Mouse (Mus musculus) Patski (cell line): ENCODE measurements around the gene Tfec. TPM values are rescaled to one million over a fixed set of nuclear protein-coding genes. Genes with fewer than 3 reads are reported as not detected.

Experiments used
- ATAC-seq: fragments of 100-300 bp; one replicate; pipeline ENCODE4 v1.8.0; 2021
- CTCF ChIA-PET: fragments of 350-600 bp; sonication (Branson Sonifier 250); formaldehyde crosslinking; loops from one replicate; lab custom pipeline; 2022; ENCODE audit warnings: inconsistent platforms; lab: Charles Lee
- POLR2A ChIA-PET: fragments of 350-600 bp; sonication (Branson Sonifier 250); formaldehyde crosslinking; loops from one replicate; lab custom pipeline; 2022; ENCODE audit warnings: antibody characterized with exemption, inconsistent platforms; lab: Charles Lee
- DNase-seq: peaks from one replicate; pipeline ENCODE4 v3.0.0-alpha.2; 2011; ENCODE audit warnings: low read depth, low spot score
- H3K27me3 ChIP-seq: fragments of 371-371 bp; one replicate; pipeline ENCODE4 v1.5.1; 2021
- CTCF ChIP-seq: fragments of 100-300 bp; IDR thresholded peaks from one replicate; pipeline ENCODE4 v1.5.1; 2021
- in situ Hi-C: fragments of 300-500 bp; cut with MboI; formaldehyde crosslinking; loops from 3 replicates; pipeline ENCODE4 v1.11.1; 2018; ENCODE audit warnings: low pct_unique_long_range_greater_than_20kb, mixed read lengths
- polyA plus RNA-seq: library from polyadenylated mRNA; unstranded; gene quantifications from one replicate; pipeline ENCODE4 v1.2.3, GENCODE M21; 2021

Tfec gene
- polyA plus RNA-seq, 1 experiment from 2014 or later, result not detected

DNA sequence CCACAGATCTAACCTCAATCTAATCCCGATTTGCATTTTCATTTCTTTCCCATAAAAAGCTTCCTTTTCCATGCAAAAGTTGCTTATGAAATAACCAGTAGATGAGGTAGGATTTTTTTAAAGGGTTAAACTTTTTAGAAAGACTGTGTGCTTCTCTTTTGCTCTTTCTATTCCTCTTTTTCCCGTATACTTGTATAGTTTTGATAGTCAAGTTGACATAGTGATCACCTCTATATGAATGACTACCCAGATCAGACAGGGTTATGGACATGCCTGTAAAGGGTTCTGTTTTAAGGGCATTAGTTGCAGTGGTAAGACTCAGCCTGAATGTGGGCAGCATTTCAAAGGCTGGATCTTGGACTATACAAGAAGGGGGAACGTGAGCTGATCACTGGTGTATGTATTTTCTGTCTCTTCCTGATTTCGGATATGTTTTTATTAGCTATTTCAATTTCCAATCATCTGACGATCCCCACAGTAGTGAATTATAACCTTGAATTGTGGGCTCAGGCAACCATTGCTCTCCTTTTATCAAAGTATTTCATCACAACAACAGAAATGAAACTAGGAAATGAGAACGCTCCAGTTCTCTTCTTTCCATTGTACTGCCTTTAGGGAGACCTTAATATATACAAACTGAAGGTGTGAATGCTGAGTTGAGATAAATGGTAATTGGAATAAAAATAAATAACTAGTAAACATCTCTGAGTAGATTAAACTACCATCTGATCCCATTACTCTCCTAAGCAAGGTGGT is 35.3 kb downstream of the Tfec start:
- peaks cover 24% of the 10 kb centered on the region for H3K27me3 ChIP-seq
- CTCF ChIA-PET, result interaction anchor here (1.6 kb wide), 1 partner anchor 11 kb away, joined by 3 read pairs; no protein-coding TSS in a partner anchor
- POLR2A ChIA-PET, result no interaction called here
- no peak for TF ChIP-seq CTCF
- ATAC-seq, result no peak
- no peak for DNase-seq
- in situ Hi-C loops, result no loop called here

DNA sequence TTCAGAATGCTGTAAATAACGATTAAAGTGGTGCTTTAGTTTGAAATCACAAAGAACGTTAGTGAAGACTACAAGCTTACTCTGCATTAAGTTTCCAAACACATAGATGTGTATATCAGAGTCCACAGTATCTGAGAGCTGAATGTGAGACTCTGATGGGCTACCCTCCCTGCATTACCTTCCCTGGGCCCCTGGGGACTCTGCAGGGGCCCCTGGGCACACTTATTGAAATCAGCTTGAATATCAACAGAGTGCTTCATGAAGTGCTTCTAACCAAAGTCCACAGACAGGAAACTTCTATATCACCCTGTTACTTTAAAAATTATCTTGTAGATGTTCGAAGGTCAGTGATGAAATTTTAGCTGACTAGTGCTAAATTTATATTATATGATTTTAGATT is 36.2 kb downstream of the Tfec start:
- DNase-seq (no peak), ATAC-seq (no peak)
- TF ChIP-seq CTCF, result no peak
- in situ Hi-C loops, result no loop called here
- peaks cover 21% of the 10 kb centered on the region for H3K27me3 ChIP-seq
- CTCF ChIA-PET, result interaction anchor here (1.6 kb wide), 1 partner anchor 12 kb away, joined by 3 read pairs; no protein-coding TSS in a partner anchor
- POLR2A ChIA-PET, result no interaction called here

DNA sequence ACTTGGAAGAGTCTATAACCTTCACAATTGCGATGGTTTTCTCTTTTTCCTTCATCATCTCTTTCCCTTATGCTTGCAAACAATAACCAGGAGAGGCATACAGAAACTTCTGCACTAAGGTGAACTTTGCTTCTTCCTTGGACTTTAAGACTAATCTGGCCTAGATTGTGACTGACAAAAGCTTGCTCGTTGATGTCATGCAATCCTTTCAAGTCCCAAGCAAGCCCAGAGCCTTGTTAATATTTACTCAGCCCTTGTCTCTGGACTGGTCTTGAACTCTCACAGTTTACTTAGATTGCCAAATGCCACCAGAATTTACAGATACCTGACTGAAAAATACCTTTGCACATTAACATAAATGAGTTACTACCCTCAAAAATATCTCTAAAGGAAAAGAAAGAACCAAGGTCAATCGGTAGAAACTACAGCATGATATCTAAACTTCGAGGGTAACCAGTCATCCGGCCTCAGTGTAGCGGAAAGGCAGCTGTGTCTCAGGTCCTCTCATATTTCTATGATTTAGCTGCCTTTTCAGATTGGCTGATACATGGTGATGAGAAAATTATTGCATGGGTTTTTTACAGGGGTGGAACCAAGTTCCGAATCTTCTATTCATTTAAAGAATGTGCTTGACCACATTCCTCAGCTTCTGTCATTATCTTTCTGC is 42.2 kb downstream of the Tfec start:
- no peak for DNase-seq
- in situ Hi-C loops, result no loop called here
- ATAC-seq, result no peak
- no peak for TF ChIP-seq CTCF
- ChIA-PET CTCF (no interaction called here), POLR2A (no interaction called here)
- H3K27me3 ChIP-seq, result peaks cover 24% of the 10 kb centered on the region

DNA sequence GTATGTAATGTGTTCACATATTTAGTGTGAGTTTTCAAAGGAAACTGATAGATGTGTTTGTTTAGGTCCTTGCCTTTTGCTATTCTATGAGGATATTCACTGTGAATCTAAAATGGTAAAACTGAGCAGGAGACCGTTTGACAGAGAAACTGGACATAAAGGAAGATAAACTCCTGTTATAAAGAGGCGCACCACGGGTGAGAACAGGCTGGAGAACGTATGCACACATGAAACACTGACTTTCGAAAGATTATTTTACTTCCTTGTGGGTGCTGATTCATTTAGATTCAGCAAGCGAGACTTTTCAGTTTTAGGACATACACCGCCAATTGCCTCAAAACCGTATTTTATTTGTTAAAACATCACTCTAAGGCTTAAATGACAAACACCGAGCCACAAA is 43.3 kb downstream of the Tfec start:
- DNase-seq (no peak), ATAC-seq (no peak)
- POLR2A ChIA-PET, result no interaction called here
- peaks cover 23% of the 10 kb centered on the region for H3K27me3 ChIP-seq
- in situ Hi-C loops, result no loop called here
- CTCF ChIA-PET, result no interaction called here
- no peak for TF ChIP-seq CTCF

DNA sequence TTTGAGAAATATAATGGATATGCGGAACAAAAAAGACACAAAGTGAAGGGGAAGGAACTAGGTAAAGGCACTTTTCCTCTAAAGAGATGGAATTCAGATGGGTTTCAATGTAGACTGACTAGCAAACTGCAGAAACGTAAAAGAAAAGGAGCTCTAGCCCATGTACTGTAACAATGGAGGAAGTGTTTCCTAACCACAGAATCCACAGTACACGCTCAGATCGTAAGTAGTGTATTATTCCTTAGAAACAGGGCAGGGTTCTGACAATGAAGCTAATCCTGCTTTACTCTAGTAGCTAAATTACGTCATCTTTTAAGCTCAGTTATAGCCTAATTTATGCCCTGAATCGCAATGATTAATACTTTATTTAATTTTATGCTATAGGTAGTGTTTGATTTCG is 51.7 kb downstream of the Tfec start:
- no peak for ATAC-seq
- in situ Hi-C loops, result no loop called here

DNA sequence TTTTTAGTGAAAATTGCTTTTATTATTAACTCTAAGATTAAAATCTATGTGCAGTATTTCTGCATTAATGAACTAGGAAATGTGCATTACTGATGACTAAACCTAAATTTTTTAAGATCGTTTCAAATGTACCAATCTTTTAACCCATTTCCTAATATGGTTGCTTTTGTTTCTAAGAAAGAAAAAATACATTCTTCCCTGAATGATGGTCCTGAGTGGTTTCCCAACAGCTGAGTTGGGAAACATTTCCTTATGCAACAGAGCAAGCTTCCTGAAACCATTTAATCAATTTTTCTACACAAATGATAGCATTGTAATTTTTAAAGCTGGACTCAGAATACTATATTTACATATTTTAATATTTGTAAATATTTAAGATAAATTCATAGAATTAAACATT is 62.6 kb downstream of the Tfec start:
- no peak for ATAC-seq
- no peak for TF ChIP-seq CTCF
- CTCF ChIA-PET, result no interaction called here
- POLR2A ChIA-PET, result no interaction called here
- in situ Hi-C loops, result no loop called here
- DNase-seq, result no peak
- H3K27me3 ChIP-seq, result peaks cover 35% of the 10 kb centered on the region

More for the DNA sequence above, 51.7 kb downstream of the Tfec start:
- ChIA-PET CTCF (no interaction called here), POLR2A (no interaction called here)
- TF ChIP-seq CTCF, result no peak
- peaks cover 14% of the 10 kb centered on the region for H3K27me3 ChIP-seq
- DNase-seq, result no peak

DNA sequence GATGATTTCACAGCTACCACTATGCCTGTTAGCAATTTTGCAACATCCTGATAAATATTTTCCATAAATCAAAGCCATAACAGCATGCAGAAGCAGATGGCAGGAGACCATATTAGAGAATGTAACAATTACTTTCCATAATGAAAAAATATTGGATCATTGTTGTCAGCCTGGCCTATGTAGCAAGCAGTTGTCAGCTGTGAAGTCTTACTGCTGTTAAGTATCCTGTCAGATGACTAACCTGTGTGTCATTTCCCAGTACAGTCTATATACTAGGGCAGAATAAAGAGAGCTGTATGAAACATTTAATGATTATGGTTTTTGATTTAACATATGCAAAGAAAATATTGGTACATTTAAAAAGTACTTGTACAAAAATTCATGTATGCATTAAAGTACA is 69.9 kb downstream of the Tfec start:
- in situ Hi-C loops, result no loop called here
- DNase-seq, result no peak
- H3K27me3 ChIP-seq, result peaks cover 56% of the 10 kb centered on the region
- TF ChIP-seq CTCF, result no peak
- ChIA-PET POLR2A (no interaction called here), CTCF (no interaction called here)
- ATAC-seq, result no peak

DNA sequence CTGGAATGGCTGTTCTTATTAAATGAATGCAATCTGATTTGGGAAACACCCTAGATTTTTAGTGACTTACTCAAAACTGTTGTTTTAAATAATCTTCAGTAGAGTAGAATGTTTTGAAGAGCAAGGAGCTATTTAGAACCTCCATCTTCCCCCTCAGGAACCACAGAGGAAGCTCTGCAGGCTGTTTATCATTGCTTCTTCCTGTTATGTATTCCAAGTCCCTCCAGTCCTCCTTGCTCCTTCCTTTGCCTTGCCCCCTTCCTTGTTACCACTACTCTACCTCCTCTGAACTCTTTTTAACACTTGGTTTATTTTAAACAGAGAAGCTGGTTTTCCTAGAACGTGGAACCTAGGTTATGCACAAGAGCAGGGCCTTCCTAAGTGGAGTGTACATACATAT is 76.3 kb downstream of the Tfec start:
- ChIA-PET CTCF (interaction anchor here (1.2 kb wide), 1 partner anchor 23 kb away, joined by 3 read pairs; no protein-coding TSS in a partner anchor), POLR2A (no interaction called here)
- in situ Hi-C loops, result no loop called here
- no peak for ATAC-seq
- peaks cover 31% of the 10 kb centered on the region for H3K27me3 ChIP-seq
- DNase-seq, result no peak
- TF ChIP-seq CTCF, result no peak

DNA sequence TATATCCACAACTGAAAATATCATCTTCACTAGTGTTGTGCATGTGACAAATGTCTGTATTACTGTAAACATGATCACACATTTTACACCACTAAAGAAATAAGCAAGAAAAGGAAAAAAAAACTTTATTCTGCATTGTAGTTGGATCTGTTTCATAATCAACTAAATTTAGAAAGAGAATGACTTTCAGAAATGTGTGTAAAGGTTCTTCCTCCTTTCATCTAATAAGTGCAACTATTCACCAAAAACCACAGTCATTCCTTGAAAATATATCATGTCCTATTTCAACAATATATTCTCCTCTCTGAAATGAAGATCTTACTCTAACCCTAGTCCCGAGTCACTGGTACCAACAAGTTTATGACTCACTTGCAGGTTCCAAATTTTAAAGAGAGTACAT is 91.9 kb downstream of the Tfec start:
- no peak for TF ChIP-seq CTCF
- ATAC-seq, result no peak

DNA sequence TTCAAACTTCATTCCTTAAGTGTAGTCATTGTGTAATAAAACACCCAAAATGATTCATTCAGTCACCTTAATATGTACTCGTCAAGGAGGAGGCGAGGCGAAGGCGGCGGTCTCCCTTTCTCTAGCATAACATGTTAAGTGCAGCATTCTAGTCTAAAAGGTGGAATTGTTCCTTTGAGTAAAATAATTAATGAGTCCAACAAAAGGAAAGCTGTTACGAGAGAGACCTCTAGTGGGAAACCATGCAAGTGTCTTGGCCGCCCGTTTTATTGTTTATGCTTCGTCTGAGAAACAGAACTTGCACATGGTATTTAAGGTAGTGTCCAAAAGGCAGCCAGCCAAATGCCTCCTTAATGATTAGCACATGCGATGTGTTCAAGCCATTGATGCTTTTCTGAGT is 100.6 kb downstream of the Tfec start:
- no peak for ATAC-seq
- in situ Hi-C loops, result no loop called here
- DNase-seq, result no peak
- TF ChIP-seq CTCF, result peak; percentile 60
- POLR2A ChIA-PET, result no interaction called here
- peaks cover 54% of the 10 kb centered on the region for H3K27me3 ChIP-seq
- CTCF ChIA-PET, result no interaction called here

More for the DNA sequence above, 91.9 kb downstream of the Tfec start:
- ChIA-PET POLR2A (no interaction called here), CTCF (no interaction called here)
- in situ Hi-C loops, result no loop called here
- DNase-seq, result no peak
- H3K27me3 ChIP-seq, result peaks cover 33% of the 10 kb centered on the region

DNA sequence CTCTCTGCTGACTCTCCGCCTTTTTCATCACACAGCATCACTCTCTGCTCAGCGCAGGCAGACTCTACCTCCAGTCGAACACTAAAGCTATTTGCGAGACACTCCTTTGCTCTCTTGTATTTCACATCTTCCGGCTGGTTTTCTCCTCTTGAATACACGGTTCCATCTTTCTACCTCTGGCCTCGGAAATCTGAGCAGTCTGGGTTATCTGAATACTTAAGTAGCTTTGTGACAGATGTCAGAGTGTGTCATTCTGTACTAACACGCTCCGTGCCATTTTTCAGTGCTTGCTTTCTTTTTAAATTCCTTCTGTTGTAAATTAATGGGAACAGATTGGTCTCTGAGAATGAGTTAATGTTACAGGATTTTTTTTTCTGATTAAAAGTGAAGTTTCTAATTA is 101.3 kb downstream of the Tfec start:
- no peak for TF ChIP-seq CTCF
- ATAC-seq (no peak), DNase-seq (no peak)
- ChIA-PET POLR2A (no interaction called here), CTCF (no interaction called here)
- in situ Hi-C loops, result no loop called here
- peaks cover 54% of the 10 kb centered on the region for H3K27me3 ChIP-seq
